Mouse (Mus musculus) lung, postnatal 0 days (tissue): ENCODE measurements around the gene Il1rn. TPM values are rescaled to one million over a fixed set of nuclear protein-coding genes. Genes with fewer than 3 reads are reported as not detected.

Experiments used
- ATAC-seq: fragments of 200-750 bp; cut with Nextera tagmentation; 2 replicates; pipeline ENCODE4 v1.8.0; 2017; ENCODE audit warnings: moderate library complexity
- DNase-seq: peaks from one replicate; pipeline ENCODE4 v3.0.0-alpha.2; 2016; ENCODE audit warnings: low spot score
- H3K27ac ChIP-seq: fragments of 300-500 bp; sonication (generic); 2 replicates; pipeline ENCODE4 v1.5.1; 2014; ENCODE audit warnings: antibody characterized with exemption, mild to moderate bottlenecking, low read length, mixed read lengths
- H3K27me3 ChIP-seq: fragments of 300-500 bp; sonication (generic); replicated peaks from 2 replicates; pipeline ENCODE4 v1.6.1; 2014; ENCODE audit warnings: low read length, mixed read lengths; ENCODE audit not compliant: insufficient read depth
- H3K36me3 ChIP-seq: fragments of 300-500 bp; sonication (generic); 2 replicates; pipeline ENCODE4 v1.6.1; 2014; ENCODE audit warnings: low read length, mixed read lengths; ENCODE audit not compliant: insufficient read depth
- H3K4me1 ChIP-seq: fragments of 300-500 bp; sonication (generic); 2 replicates; pipeline ENCODE4 v1.6.1; 2014; ENCODE audit warnings: antibody characterized with exemption, low read depth, low read length, mixed read lengths; ENCODE audit not compliant: insufficient read depth
- H3K4me2 ChIP-seq: fragments of 300-500 bp; sonication (generic); replicated peaks from 2 replicates; pipeline ENCODE4 v1.6.1; 2014; ENCODE audit warnings: low read depth, mild to moderate bottlenecking, low read length, moderate library complexity, mixed read lengths
- H3K4me3 ChIP-seq: fragments of 300-500 bp; sonication (generic); 2 replicates; pipeline ENCODE4 v1.5.1; 2014; ENCODE audit warnings: low read depth, low read length
- H3K9ac ChIP-seq: fragments of 300-500 bp; sonication (generic); replicated peaks from 2 replicates; pipeline ENCODE4 v1.6.1; 2014; ENCODE audit warnings: low read depth, mild to moderate bottlenecking
- H3K9me3 ChIP-seq: fragments of 300-500 bp; sonication (generic); 2 replicates; pipeline ENCODE4 v1.6.1; 2016; ENCODE audit warnings: low read length, mixed read lengths
- CTCF ChIP-seq: IDR thresholded peaks from 2 replicates; pipeline ENCODE4 v1.5.1; 2016; ENCODE audit warnings: antibody characterized with exemption, mild to moderate bottlenecking
- EP300 ChIP-seq: IDR thresholded peaks from 2 replicates; pipeline ENCODE4 v1.6.1; 2016; ENCODE audit warnings: antibody characterized with exemption, mild to moderate bottlenecking, control low read depth
- WGBS: fragments of 180-500 bp; shearing (Covaris S2); extraction: QIAGEN DNeasy Blood & Tissue Kit; methylation state at CpG from one replicate; pipeline ENCODE4 v1.1.7; 2014; 5-methylcytosine and 5-hydroxymethylcytosine counted together
- polyA plus RNA-seq: library from polyadenylated mRNA; unstranded; fragments of >200 nt; fragmentation: Nextera tagmentation; extraction: Ambion mirVana; gene quantifications from 2 replicates; pipeline ENCODE4 v1.2.1, GENCODE M21; 2015

The Il1rn gene
- polyA plus RNA-seq, 1 experiment from 2014 or later: 9.0 TPM

DNA sequence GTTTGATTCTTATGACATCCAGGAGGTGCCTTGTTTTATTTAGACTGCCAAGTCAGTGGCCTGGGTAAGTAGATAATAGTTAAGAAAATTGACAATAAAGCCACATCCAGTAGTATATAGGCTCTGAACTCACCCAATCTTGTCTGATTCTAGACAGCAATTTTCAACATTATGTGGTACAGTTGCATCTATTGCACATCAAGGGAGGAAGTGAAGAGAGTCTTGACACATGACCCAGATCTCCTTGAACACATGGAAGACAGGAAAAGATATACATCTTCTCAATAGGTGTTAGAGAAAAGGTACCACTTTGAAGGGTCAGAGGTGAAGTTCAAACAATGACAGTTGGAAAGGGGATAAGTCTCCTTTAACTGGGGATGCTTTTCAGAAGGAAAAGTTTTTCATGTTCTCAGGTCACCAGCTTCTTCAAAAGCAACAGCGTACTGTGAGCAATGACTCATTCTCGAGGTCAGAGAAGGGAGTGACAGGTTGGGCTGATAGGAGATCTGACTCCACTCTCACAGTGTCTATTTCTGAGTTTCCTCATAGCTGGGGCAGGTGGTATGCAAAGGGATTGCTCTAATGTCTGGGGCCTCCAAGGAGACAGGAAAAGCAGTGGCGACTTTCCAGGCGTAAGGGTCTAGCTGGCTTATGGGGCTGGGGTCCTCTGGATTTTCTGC lies 18.6 kb upstream of the Il1rn start:
- H3K9me3 ChIP-seq: no peaks in the 10 kb centered on the region

DNA sequence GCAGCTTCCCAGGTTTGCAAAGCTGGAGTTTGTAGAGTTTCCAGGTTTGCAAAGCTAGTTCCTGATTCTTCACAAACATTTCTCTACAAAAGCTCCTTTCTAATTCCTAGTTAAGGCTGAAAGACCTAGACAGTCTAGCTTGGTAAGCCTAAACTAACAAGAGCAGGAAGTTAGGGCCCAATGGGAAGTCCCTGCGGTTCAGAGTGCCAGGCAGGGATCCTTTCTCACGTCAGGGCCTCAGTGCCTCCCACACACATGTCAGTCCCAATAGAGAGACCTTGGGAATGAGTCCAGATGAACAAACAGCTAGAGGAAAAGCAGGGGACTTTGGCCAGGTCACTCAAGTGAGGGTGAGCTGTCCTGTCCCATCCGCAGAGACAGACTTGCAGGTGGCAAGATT lies 1.3 kb upstream of the Il1rn start:
- no peaks in the 10 kb centered on the region for H3K9me3 ChIP-seq
- no peaks in the 10 kb centered on the region for H3K27me3 ChIP-seq
- no peak overlapping the region for H3K9ac ChIP-seq
- no peak overlapping the region for H3K27ac ChIP-seq
- ATAC-seq: no peak
- H3K36me3 ChIP-seq: no peaks in the 10 kb centered on the region
- no peaks in the 10 kb centered on the region for H3K4me1 ChIP-seq
- DNase-seq: no peak
- H3K4me2 ChIP-seq: no peak overlapping the region
- no peak for TF ChIP-seq EP300
- 51% methylated on average over 3 of the region's 3 CpGs for WGBS
- no peak overlapping the region for H3K4me3 ChIP-seq

More for the DNA sequence above, 18.6 kb upstream of the Il1rn start:
- no peak overlapping the region for H3K4me3 ChIP-seq
- H3K9ac ChIP-seq: no peak overlapping the region
- H3K4me1 ChIP-seq: no peaks in the 10 kb centered on the region
- WGBS: 66% methylated on average over 4 of the region's 4 CpGs
- no peaks in the 10 kb centered on the region for H3K27me3 ChIP-seq
- no peaks in the 10 kb centered on the region for H3K36me3 ChIP-seq
- ATAC-seq: no peak
- H3K4me2 ChIP-seq: no peak overlapping the region
- H3K27ac ChIP-seq: no peak overlapping the region
- no peak for TF ChIP-seq EP300
- no peak for TF ChIP-seq CTCF
- no peak for DNase-seq

GRCm38 (mm10) chr2:24341395-24341885 lies 4.8 kb downstream of the Il1rn start:
- DNase-seq (no peak), ATAC-seq (no peak)
- no peak overlapping the region for H3K27ac ChIP-seq
- no peaks in the 10 kb centered on the region for H3K9me3 ChIP-seq
- H3K4me2 ChIP-seq: no peak overlapping the region
- H3K4me1 ChIP-seq: no peaks in the 10 kb centered on the region
- no peak overlapping the region for H3K4me3 ChIP-seq
- H3K9ac ChIP-seq: no peak overlapping the region
- TF ChIP-seq CTCF: no peak
- no peak for TF ChIP-seq EP300
- no peaks in the 10 kb centered on the region for H3K36me3 ChIP-seq
- 55% methylated on average over 3 of the region's 3 CpGs for WGBS
- H3K27me3 ChIP-seq: no peaks in the 10 kb centered on the region

DNA sequence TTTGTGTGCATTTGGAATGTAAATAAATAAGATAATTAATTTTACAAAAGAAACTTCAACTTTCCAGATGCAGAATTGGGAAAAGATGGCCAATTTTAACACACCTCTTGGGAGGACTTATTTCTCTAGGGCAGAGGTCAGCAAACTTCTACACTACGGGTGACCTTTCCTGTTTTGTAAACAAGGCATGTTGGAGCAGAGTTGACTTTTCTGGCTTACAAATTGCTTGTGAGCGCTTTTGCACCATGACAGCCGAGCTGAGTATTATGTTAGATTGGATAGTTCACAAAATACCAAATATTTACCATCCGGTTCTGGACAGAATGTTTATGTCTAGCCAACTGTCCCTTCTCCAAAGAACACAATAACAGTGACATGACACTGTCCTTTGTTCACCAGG lies 8.0 kb downstream of the Il1rn start:
- 34% methylated on average over 4 of the region's 4 CpGs for WGBS
- H3K4me2 ChIP-seq: no peak overlapping the region

DNA sequence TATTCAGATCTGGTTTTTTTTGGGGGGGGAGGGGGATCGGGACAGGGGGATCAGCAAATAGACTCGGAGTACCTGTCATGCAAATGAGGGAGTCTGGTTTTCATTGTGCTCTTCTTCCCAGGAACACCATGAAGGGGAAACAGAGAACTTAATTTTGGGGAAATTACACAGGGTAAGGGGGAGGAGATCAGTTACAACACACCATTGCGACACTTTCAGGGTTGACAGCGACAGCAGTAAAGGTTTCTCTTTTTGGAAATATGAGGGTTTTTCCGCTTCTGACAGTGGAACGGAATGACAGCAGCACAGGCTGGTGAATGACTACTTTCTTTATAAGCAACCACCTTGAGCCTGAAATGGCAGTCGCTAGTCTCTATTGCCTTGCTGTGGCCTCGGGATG lies 8.4 kb downstream of the Il1rn start:
- 73% methylated on average over 8 of the region's 8 CpGs for WGBS
- Histone ChIP-seq H3K4me1 (no peaks in the 10 kb centered on the region), H3K4me3 (no peak overlapping the region), H3K9me3 (no peaks in the 10 kb centered on the region), H3K9ac (no peak overlapping the region), H3K27me3 (no peaks in the 10 kb centered on the region), H3K27ac (no peak overlapping the region), H3K4me2 (no peak overlapping the region), H3K36me3 (no peaks in the 10 kb centered on the region)
- DNase-seq (peak; percentile 39), ATAC-seq (no peak; the same call in 1 of the 2 replicates)
- no peak for TF ChIP-seq CTCF
- no peak for TF ChIP-seq EP300

More for the DNA sequence above, 8.0 kb downstream of the Il1rn start:
- H3K9ac ChIP-seq: no peak overlapping the region
- no peak overlapping the region for H3K4me3 ChIP-seq
- H3K36me3 ChIP-seq: no peaks in the 10 kb centered on the region
- H3K27me3 ChIP-seq: no peaks in the 10 kb centered on the region
- no peak overlapping the region for H3K27ac ChIP-seq
- ATAC-seq (no peak), DNase-seq (peak; percentile 21)
- TF ChIP-seq EP300 (no peak), CTCF (no peak)
- H3K4me1 ChIP-seq: no peaks in the 10 kb centered on the region
- no peaks in the 10 kb centered on the region for H3K9me3 ChIP-seq

DNA sequence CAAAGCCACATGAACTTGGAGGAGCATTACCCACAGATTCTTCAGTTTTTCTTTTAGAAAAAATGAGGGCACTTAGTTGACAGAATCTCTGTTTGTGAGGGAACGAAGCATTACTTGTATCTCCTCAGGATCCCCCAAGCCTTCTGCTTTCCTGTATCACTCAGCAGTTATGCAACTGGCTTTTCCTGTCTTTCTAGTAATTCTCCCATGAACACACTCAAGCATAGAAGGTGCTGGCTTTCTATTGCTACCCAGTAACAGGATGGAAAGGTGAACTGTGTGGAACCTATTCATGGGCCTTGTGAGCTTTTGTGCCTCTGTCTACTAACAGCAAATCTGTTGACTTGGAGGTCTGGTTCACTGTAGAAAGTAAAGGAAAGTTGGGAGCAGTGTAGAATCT lies 11.3 kb downstream of the Il1rn start:
- H3K9ac ChIP-seq: no peak overlapping the region
- H3K4me2 ChIP-seq: no peak overlapping the region

More for the DNA sequence above, 11.3 kb downstream of the Il1rn start:
- no peak for DNase-seq
- Histone ChIP-seq H3K9me3 (no peaks in the 10 kb centered on the region), H3K4me1 (no peaks in the 10 kb centered on the region), H3K27ac (no peak overlapping the region), H3K27me3 (no peaks in the 10 kb centered on the region), H3K4me3 (no peak overlapping the region), H3K36me3 (no peaks in the 10 kb centered on the region)
- no peak for ATAC-seq
- WGBS: 81% methylated on average over 1 of the region's 1 CpGs
- TF ChIP-seq CTCF (no peak), EP300 (no peak)
